Mouse (Mus musculus) liver, adult 2 months (tissue): ENCODE data around the gene Klhl12.

Experiments
- CTCF ChIP-seq: fragments of 200-500 bp; IDR thresholded peaks from 2 replicates; pipeline ENCODE4 v1.5.1; 2011; ENCODE audit warnings: low read depth, low read length, control low read depth
- POLR2A ChIP-seq: fragments of 200-500 bp; IDR thresholded peaks from 2 replicates; pipeline ENCODE4 v1.6.1; 2011; ENCODE audit warnings: low read length, control low read depth; ENCODE audit not compliant: insufficient read depth; ENCODE audit errors: extremely low read depth

- no peak for TF ChIP-seq CTCF
- no peak for TF ChIP-seq POLR2A
Measured at GRCm38 (mm10) chr1:134484623-134485022, 29.3 kb downstream of the Klhl12 start.
